Mouse (Mus musculus) embryonic facial prominence, embryonic 15.5 days (tissue): ENCODE measurements around the gene Bex1. TPM values are rescaled to one million over a fixed set of nuclear protein-coding genes. Genes with fewer than 3 reads are reported as not detected.
A peak's percentile ranks its signal among the peaks of the same experiment; 100 is the strongest.

Experiments
- ATAC-seq: fragments of 200-750 bp; cut with Nextera tagmentation; 2 replicates; pipeline ENCODE4 v1.8.0; 2017; ENCODE audit warnings: low read depth, moderate TSS enrichment; ENCODE audit not compliant: insufficient number of reproducible peaks, low FRiP score, low TSS enrichment
- H3K27ac ChIP-seq: fragments of 300-500 bp; sonication (generic); replicated peaks from 2 replicates; pipeline ENCODE4 v1.5.1; 2015; ENCODE audit warnings: mild to moderate bottlenecking, inconsistent platforms
- H3K27me3 ChIP-seq: fragments of 300-500 bp; sonication (generic); 2 replicates; pipeline ENCODE4 v1.6.1; 2015; ENCODE audit warnings: inconsistent platforms
- H3K36me3 ChIP-seq: fragments of 300-500 bp; sonication (generic); 2 replicates; pipeline ENCODE4 v1.6.1; 2015; ENCODE audit warnings: mild to moderate bottlenecking, inconsistent platforms
- H3K4me1 ChIP-seq: fragments of 300-500 bp; sonication (generic); 2 replicates; pipeline ENCODE4 v1.6.1; 2015; ENCODE audit warnings: inconsistent platforms
- H3K4me2 ChIP-seq: fragments of 300-500 bp; sonication (generic); replicated peaks from 2 replicates; pipeline ENCODE4 v1.6.1; 2015; ENCODE audit warnings: mild to moderate bottlenecking, inconsistent platforms
- H3K4me3 ChIP-seq: fragments of 300-500 bp; sonication (generic); replicated peaks from 2 replicates; pipeline ENCODE4 v1.5.1; 2015; ENCODE audit warnings: mild to moderate bottlenecking, inconsistent platforms
- H3K9ac ChIP-seq: fragments of 300-500 bp; sonication (generic); 2 replicates; pipeline ENCODE4 v1.6.1; 2015; ENCODE audit warnings: inconsistent platforms
- H3K9me3 ChIP-seq: fragments of 300-500 bp; sonication (generic); replicated peaks from 2 replicates; pipeline ENCODE4 v1.6.1; 2016; ENCODE audit warnings: inconsistent platforms
- WGBS: fragments of 180-500 bp; shearing (Covaris S2); methylation state at CpG from one replicate; pipeline ENCODE4 v1.1.7; 2015; 5-methylcytosine and 5-hydroxymethylcytosine counted together
- microRNA-seq: library from miRNA; unstranded; fragments of <30 nt; microRNA quantifications from one replicate; pipeline ENCODE4, GENCODE M21; 2016; ENCODE audit warnings: borderline number of aligned reads
- polyA plus RNA-seq: library from polyadenylated mRNA; unstranded; fragments of >200 nt; fragmentation: Nextera tagmentation; extraction: Ambion mirVana; gene quantifications from 2 replicates; pipeline ENCODE4 v1.2.1, GENCODE M21; 2015

The Bex1 gene
- polyA plus RNA-seq, 1 experiment from 2014 or later, result 112 TPM

DNA sequence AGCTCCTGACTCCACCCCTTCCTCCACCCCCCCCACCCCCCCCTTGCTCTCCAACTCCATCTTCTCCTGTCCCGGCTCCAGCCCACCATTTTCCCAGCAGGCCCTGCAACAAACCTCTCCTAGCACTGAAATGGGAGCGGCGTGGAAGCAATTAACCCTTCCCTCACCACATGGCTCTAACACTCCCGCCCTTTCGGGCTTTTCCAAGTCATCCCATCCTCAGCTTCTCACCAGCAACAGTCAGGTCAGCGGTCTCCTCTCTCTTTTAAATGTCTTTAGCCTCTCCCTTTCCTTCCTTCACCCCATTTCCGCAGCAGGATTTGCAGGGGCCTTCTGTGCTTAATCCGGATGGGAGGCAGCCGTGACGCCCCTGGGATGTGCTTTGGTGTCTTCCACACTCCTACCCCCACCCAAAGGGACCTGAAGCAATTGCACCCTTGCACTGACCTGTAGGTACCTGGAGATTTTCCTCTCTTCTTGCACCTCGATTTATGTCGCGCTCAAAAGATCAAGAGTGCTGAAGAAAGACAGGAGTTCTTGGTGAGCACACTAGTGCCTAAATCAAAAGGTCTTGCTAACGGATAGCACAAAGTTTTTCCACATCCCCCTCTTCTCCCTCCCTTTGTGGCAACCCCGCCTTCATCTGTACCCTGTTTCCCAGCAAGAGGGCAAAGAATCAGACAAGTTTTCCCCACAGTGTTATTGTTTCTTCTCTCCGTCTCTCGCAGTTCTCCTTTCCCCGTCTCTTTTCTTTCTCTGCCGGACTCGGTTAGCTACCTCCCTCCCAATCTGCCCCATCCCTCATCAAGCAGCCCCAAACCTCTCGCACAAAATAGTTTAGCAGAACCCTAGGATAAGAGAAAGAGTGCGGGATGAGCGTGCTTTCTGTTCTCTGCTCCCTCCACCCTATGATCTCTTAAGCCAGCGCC lies 43.9 kb downstream of the Bex1 start:
- peak overlapping the region; percentile 42 for H3K4me2 ChIP-seq
- no peaks in the 10 kb centered on the region; the same call in 1 of the 2 replicates for H3K27me3 ChIP-seq
- 21% methylated on average over 24 of the region's 24 CpGs for WGBS
- peak; percentile 72; the same call in 1 of the 2 replicates for ATAC-seq
- H3K27ac ChIP-seq, result peak overlapping the region; percentile 91
- H3K4me3 ChIP-seq, result peak overlapping the region; percentile 59
- no peaks in the 10 kb centered on the region for H3K4me1 ChIP-seq
- no peaks in the 10 kb centered on the region for H3K36me3 ChIP-seq
- H3K9me3 ChIP-seq, result no peaks in the 10 kb centered on the region
- peak overlapping the region; percentile 56 for H3K9ac ChIP-seq

DNA sequence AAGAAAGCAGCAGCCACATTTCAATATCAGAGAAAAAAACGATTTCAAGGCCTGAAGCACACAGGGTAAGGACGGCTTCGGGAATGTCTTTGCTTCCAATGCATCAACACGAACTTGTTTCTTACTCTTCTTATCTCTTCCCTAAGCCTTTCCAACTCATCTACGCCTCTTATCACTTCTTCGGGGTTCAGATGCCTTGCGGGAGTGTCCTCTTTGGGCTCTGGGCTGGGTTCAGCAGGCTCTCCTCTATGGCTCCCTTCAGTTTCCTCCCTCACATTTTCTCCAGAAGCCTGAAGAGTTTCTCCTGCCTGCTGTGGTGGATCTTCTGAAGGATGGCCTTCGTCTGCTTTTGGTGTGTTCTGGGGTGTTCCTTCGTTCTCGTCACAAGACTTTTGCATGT lies 44.7 kb downstream of the Bex1 start:
- Histone ChIP-seq H3K36me3 (no peaks in the 10 kb centered on the region), H3K27me3 (no peaks in the 10 kb centered on the region; the same call in 1 of the 2 replicates), H3K27ac (no peak overlapping the region), H3K4me1 (no peaks in the 10 kb centered on the region), H3K4me3 (peak overlapping the region; percentile 59), H3K4me2 (peak overlapping the region; percentile 42), H3K9me3 (no peaks in the 10 kb centered on the region), H3K9ac (no peak overlapping the region)
- 59% methylated on average over 10 of the region's 10 CpGs for WGBS
- no peak for ATAC-seq

Small RNA genes within 50 kb of the gene (microRNA-seq; reads per million reads assigned to microRNA genes)
- not detected for gene Mir6383

Other genes starting within 250 kb of the Bex1 start
- 50.3 and 54.0 TPM in 2 replicates for gene Arxes2, start 221.7 kb downstream of the Bex1 start, polyA plus RNA-seq
- gene Arxes1, start 182.1 kb downstream of the Bex1 start, polyA plus RNA-seq, result 24.4 and 26.5 TPM in 2 replicates
- gene Bex2, start 147.3 kb downstream of the Bex1 start, polyA plus RNA-seq, result 58.8 and 64.6 TPM in 2 replicates
- not detected in 2 replicates for gene Nxf3, start 130.3 kb downstream of the Bex1 start, polyA plus RNA-seq
- gene Bex4, start 76.5 kb downstream of the Bex1 start, polyA plus RNA-seq, result 31.4 and 35.7 TPM in 2 replicates
- gene Tceal8, start 43.2 kb downstream of the Bex1 start, polyA plus RNA-seq, result 189 and 202 TPM in 2 replicates
- gene Tceal5, start 11.6 kb downstream of the Bex1 start, polyA plus RNA-seq, result 12.9 and 13.1 TPM in 2 replicates
- gene Tceal7, start 734 bp downstream of the Bex1 start, polyA plus RNA-seq, result 121 and 154 TPM in 2 replicates
- gene Tceal9, start 29.6 kb upstream of the Bex1 start, polyA plus RNA-seq, result 520 and 545 TPM in 2 replicates
- 387 and 393 TPM in 2 replicates for gene Bex3, start 54.7 kb upstream of the Bex1 start, polyA plus RNA-seq